ENCODE assay signal across 13 mouse cellular contexts in genomic region chr13:5937970-5938369, GRCm38 (mm10).
"Had no signal": no experiment of that assay in that cellular context is flagged by ENCODE, and none has a peak within 500 bp of the region (broad histone marks: within the 10 kb centered on the region; RNA-seq: fewer than 3 reads in every experiment).

No protein-coding gene starts in this region.

- ATAC-seq: hindbrain, embryonic 16.5 days; inflammation-experienced regulatory T-cells, adult 6 months; intestine, embryonic 15.5 days; intestine, postnatal 0 days; liver, embryonic 12.5 days had no signal

- DNase-seq: gastrocnemius, postnatal 14 days; gastrocnemius, postnatal 36 days; heart, adult 2 months; kidney, adult 18-20 months; kidney, adult 8-10 months; kidney, postnatal 14 days; kidney, postnatal 36 days; left cerebral cortex, postnatal 4 days had no signal
